Comparison of ENCODE assay signal across 23 mouse cellular contexts in the genomic region with DNA sequence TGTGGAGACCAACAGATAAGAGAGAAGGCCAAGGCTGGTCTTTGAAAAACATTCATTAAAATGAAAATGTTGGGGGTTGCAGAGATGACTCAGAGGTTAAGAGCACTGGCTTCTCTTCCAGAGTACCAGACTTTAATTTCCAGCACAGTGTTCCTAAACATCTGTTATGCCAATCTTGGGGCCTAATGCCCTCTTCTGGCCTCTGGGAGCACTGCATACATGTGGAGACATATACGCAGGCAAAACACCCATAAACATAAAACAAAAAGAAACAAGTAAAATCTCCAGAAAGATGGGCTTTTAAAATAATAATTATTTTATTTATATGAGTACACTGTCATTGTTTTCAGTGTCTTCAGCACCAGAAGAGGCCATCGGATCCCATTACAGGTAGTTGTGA.
"Had no signal": no experiment of that assay in that cellular context is flagged by ENCODE, and none has a peak within 500 bp of the region (broad histone marks: within the 10 kb centered on the region; RNA-seq: fewer than 3 reads in every experiment).

No protein-coding gene starts in this region.

- H3K9me3 ChIP-seq: limb, embryonic 13.5 days; liver, embryonic 12.5 days; liver, embryonic 15.5 days; lung, embryonic 15.5 days; midbrain, embryonic 15.5 days; neural tube, embryonic 13.5 days had no signal

- H3K4me1 ChIP-seq: liver, embryonic 12.5 days; liver, embryonic 15.5 days; lung, embryonic 15.5 days; megakaryocyte, embryonic 14.5 days had no signal

- H3K27ac ChIP-seq: kidney, embryonic 15.5 days; limb, embryonic 13.5 days; liver, embryonic 12.5 days; liver, embryonic 15.5 days; lung, embryonic 15.5 days; midbrain, embryonic 15.5 days; neural tube, embryonic 13.5 days had no signal

- H3K4me2 ChIP-seq: kidney, embryonic 15.5 days; limb, embryonic 13.5 days; liver, embryonic 12.5 days; liver, embryonic 15.5 days; lung, embryonic 15.5 days; midbrain, embryonic 11.5 days; midbrain, embryonic 15.5 days; neural tube, embryonic 13.5 days had no signal

- H3K27me3 ChIP-seq: liver, embryonic 12.5 days; liver, embryonic 15.5 days; lung, embryonic 15.5 days; midbrain, embryonic 15.5 days had no signal

- H3K36me3 ChIP-seq: kidney, embryonic 15.5 days; limb, embryonic 13.5 days; liver, embryonic 12.5 days; liver, embryonic 15.5 days; lung, embryonic 15.5 days; midbrain, embryonic 15.5 days; neural tube, embryonic 13.5 days had no signal

- H3K9ac ChIP-seq: kidney, embryonic 15.5 days; limb, embryonic 13.5 days; liver, embryonic 12.5 days; liver, embryonic 15.5 days; lung, embryonic 15.5 days; midbrain, embryonic 15.5 days; neural tube, embryonic 13.5 days had no signal

- DNase-seq: kidney, adult 11 months; kidney, adult 8-10 months; kidney, postnatal 10 days; kidney, postnatal 36 days; left cerebral cortex, postnatal 4 days; liver; lung, adult 18-20 months; lung, postnatal 10 days; lung, postnatal 36 days; retina, postnatal 1 day; right cerebral cortex, postnatal 25 days; thymus, adult 18-20 months; thymus, postnatal 36 days had no signal

- H3K4me3 ChIP-seq: kidney, embryonic 15.5 days; limb, embryonic 13.5 days; liver, embryonic 12.5 days; liver, embryonic 15.5 days; lung, embryonic 15.5 days; megakaryocyte, embryonic 14.5 days; midbrain, embryonic 15.5 days; myocyte; neural tube, embryonic 13.5 days had no signal

- ATAC-seq: liver, embryonic 12.5 days; midbrain, embryonic 15.5 days had no signal
